Mouse (Mus musculus) cerebellum, adult 2 months (tissue): ENCODE data around the gene Myt1l.

Experiments
- CTCF ChIP-seq: fragments of 200-500 bp; IDR thresholded peaks from 2 replicates; pipeline ENCODE4 v1.5.1; 2011; ENCODE audit warnings: low read depth, mild to moderate bottlenecking, control low read depth, low read length, moderate library complexity, borderline replicate concordance; ENCODE audit not compliant: insufficient read depth
- POLR2A ChIP-seq: fragments of 200-500 bp; IDR thresholded peaks from 2 replicates; pipeline ENCODE4 v1.6.1; 2011; ENCODE audit warnings: low read length, control low read depth, borderline replicate concordance; ENCODE audit not compliant: insufficient read depth

- TF ChIP-seq POLR2A (no peak), CTCF (no peak)
Observed at GRCm38 (mm10) chr12:29778901-29779300, 250.7 kb downstream of the Myt1l start.
